Mouse (Mus musculus) myocyte (in vitro differentiated cells): Measurements from ENCODE around the gene Pard3b.

ENCODE experiments used
- CEBPB ChIP-seq: IDR thresholded peaks from 2 replicates; pipeline ENCODE4 v1.6.1; 2011; ENCODE audit warnings: mild to moderate bottlenecking, moderate library complexity; ENCODE audit not compliant: poor library complexity, insufficient read depth, severe bottlenecking
- E2F4 ChIP-seq: IDR thresholded peaks from one replicate; pipeline ENCODE4 v1.6.1; 2011; ENCODE audit warnings: mild to moderate bottlenecking, control low read depth, moderate library complexity; ENCODE audit not compliant: insufficient read depth
- MAX ChIP-seq: IDR thresholded peaks from one replicate; pipeline ENCODE4 v1.6.1; 2011; ENCODE audit warnings: low read depth, mild to moderate bottlenecking, control low read depth
- MYOG ChIP-seq, 3 experiments: IDR thresholded peaks; one replicate each; pipeline ENCODE4 v1.6.1; 2011; ENCODE audit warnings: control low read depth in 2 of 3, low read depth in 2 of 3, mild to moderate bottlenecking in 2 of 3; ENCODE audit not compliant: insufficient read length in 2 of 3, control insufficient read depth in 1 of 3, insufficient read depth in 1 of 3
- POLR2A ChIP-seq: IDR thresholded peaks from one replicate; pipeline ENCODE4 v1.6.1; 2011; ENCODE audit warnings: low read depth, mild to moderate bottlenecking, control low read depth, moderate library complexity; ENCODE audit not compliant: insufficient read length
- POLR2AphosphoS2 ChIP-seq: IDR thresholded peaks from one replicate; pipeline ENCODE4 v1.6.1; 2011; ENCODE audit warnings: low read depth, control low read depth; ENCODE audit not compliant: insufficient read length
- REST ChIP-seq: IDR thresholded peaks from one replicate; pipeline ENCODE4 v1.6.1; 2011; ENCODE audit warnings: mild to moderate bottlenecking, control low read depth, moderate library complexity; ENCODE audit not compliant: insufficient read depth, insufficient read length
- TCF12 ChIP-seq: IDR thresholded peaks from one replicate; pipeline ENCODE4 v1.6.1; 2011; ENCODE audit warnings: mild to moderate bottlenecking, control low read depth; ENCODE audit not compliant: poor library complexity, insufficient read depth, severe bottlenecking
- TCF3 ChIP-seq: IDR thresholded peaks from one replicate; pipeline ENCODE4 v1.6.1; 2011; ENCODE audit warnings: low read depth, control low read depth; ENCODE audit not compliant: insufficient read length
- USF1 ChIP-seq: IDR thresholded peaks from one replicate; pipeline ENCODE4 v1.6.1; 2011; ENCODE audit warnings: low read depth, mild to moderate bottlenecking, control low read depth, moderate library complexity

- TF ChIP-seq POLR2A: no peak
- TF ChIP-seq TCF12: no peak
- no peak for TF ChIP-seq USF1
- no peak for TF ChIP-seq POLR2AphosphoS2
- TF ChIP-seq TCF3: no peak
- no peak for TF ChIP-seq REST
- TF ChIP-seq CEBPB: no peak
- TF ChIP-seq MAX: no peak
- TF ChIP-seq MYOG (IDR thresholded peaks at IDR 0.05; ENCODE audit: control insufficient read depth in 1 of 3, insufficient read depth in 1 of 3, insufficient read length in 2 of 3, low read depth in 2 of 3): no peak
- TF ChIP-seq E2F4: no peak
These were observed 257.4 kb downstream of the Pard3b start for GRCm38 (mm10) chr1:61896048-61896447.
